Mouse (Mus musculus): ENCODE measurements around the gene Calm5.
A peak's percentile ranks its signal among the peaks of the same experiment; 100 is the strongest.
"Not testable (repeated sequence)": the region's sequence is repeated elsewhere in the genome, so short reads cannot be mapped to it uniquely, and the experiment has no call there.

Calm5 gene

DNA sequence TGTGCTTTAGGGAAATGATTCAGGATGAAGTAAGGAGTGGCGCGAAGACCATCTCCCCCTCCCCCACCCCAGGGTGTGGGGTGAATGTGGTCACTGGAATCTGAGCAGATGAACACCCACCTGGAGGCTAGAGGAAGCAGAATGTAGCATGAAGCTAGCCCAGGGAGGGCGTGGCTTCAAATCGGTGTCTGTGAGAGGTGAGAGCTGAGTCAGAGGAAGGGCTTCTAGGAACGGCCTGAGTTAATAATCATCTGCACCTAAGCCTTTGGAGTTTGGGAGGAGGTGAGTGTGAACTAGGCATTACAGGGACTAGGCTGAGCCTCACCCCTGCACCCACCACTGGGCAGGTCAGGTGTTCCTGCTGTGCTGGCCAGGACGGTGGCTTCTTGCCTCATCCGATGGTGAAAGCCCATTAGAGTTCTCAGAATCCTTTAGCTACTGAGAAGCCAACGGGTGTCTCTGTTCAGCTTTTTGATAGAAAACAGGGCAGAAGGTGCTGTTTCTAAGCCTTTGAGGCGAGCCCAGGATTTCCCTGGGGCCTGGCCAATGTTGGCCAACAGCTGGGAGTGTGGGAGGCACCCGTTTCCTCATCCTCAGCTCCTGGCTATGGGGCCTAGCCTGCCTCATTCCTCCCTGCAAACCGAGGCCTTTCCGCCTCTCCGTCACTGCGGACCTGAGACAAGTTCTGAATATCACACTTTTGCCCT, 11.8 kb downstream of the Calm5 start:
- DNase-seq (ENCODE audit: low read depth, low spot score) = no peak

DNA sequence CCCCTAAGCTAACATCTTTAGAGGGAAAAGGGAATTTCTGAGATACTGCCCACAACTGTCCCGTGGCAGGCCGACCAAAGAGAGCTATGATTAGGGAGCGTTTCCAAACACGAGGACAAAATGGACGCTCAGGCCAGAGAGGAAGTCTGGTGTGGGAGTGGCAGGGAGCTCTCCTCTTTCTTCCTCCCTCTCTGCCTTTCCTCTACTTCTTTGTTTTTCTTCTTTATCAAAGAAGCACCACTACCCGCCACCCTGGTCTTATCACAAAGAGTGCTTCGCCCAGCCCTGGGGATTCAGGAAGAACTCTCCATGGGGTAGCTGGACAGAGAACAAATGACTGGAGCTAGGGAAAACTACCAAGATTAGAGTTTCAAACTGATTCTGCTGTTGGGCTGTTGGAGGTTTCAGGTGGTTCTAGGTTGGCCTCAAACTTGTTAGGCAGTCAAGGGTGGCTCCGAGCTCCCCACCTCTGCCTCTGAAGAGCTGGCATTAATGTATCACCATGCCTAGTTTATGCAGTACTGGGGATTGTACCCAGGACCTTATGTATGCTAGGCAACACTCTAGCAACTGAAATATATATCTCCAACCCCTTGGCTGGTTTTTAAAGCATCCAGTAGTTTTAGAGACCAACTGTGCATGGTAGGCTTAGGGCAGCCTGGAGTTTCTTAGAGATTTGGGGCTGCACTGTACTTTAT, 12.5 kb downstream of the Calm5 start:
- no peak for DNase-seq (ENCODE audit: low read depth, low spot score)

- DNase-seq (ENCODE audit: low read depth, low spot score) = no peak
These were observed 13.2 kb downstream of the Calm5 start for GRCm38 (mm10) chr13:3867158-3867557.

GRCm38 (mm10) chr13:3869901-3870300, 15.9 kb downstream of the Calm5 start:
- DNase-seq (ENCODE audit: low read depth, low spot score) = no peak

- no peak for DNase-seq (ENCODE audit: low read depth, low spot score)
These were observed 18.9 kb downstream of the Calm5 start for GRCm38 (mm10) chr13:3872832-3873231.

DNA sequence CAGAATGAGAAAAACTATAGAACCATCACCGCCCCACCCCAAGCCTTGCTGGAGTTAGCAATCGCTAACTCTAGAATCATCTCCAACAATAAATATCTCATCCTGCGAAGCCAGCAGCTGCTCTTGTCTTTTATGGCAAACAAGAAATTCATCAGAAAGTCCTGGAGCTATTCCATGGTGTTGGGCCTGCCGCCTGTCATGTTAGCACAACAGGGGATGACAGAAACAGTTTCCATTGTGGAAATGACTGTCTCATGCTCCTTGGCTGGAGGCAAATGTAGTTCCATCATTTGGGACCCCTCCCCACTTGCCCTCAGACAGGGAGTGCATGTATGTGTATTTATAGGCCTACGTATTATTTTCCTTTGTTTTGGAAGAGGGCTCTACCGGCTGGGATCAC, 22.5 kb downstream of the Calm5 start:
- no peak for DNase-seq (ENCODE audit: low read depth, low spot score)

- DNase-seq (ENCODE audit: low read depth, low spot score) = no peak
These were observed 23.2 kb downstream of the Calm5 start for GRCm38 (mm10) chr13:3877185-3877584.

DNA sequence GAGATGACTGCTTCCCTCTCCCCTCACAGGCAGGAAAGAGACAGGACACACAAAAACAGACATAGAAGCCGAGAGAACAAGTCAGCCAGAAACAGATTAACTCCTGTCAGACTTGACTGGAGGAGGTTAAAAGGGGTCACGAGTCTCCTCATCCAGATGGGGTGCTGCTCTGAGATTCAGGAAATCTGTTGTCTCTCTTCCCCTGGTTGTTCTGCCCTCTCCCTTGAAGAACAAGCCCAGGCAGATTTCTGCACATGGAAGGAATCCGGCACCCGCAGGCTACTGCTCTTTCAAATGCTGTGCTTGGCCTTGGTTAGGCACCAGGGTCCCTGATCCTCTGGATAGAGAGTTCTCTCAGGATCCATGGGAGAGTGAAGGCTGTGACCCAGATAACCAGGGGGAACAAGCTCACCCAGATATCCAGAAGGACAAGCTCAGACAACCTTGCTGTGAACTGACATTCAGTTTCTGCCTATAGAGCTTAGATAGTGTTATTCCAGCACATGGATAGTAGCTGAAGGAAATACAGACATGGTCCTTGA, 23.8 kb downstream of the Calm5 start:
- no peak for DNase-seq (ENCODE audit: low read depth, low spot score)

GRCm38 (mm10) chr13:3886663-3887062, 32.7 kb downstream of the Calm5 start:
- DNase-seq (ENCODE audit: low read depth, low spot score) = no peak

DNA sequence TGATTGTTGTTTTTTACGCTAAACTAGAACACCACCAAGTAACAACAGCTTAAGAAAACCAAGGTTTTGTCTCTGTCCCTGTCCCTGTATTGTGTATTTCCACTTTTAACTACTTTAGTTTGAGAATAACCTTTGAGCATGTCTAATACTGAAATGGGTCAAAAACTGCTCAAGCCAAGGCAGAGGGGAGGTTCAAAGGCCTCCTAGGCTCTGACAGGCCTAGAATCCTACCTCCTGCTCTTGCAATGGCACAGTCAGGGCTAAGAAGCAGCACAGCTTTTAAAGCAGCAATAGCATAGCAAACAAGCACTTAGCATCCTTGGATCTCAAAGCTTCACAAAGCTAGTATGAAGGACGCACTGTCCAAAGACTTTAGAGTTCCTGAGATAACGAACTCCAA, 35.1 kb downstream of the Calm5 start:
- DNase-seq (ENCODE audit: low read depth, low spot score) = no peak

GRCm38 (mm10) chr13:3890061-3890460, 36.1 kb downstream of the Calm5 start:
- no peak for DNase-seq (ENCODE audit: low read depth, low spot score)

DNA sequence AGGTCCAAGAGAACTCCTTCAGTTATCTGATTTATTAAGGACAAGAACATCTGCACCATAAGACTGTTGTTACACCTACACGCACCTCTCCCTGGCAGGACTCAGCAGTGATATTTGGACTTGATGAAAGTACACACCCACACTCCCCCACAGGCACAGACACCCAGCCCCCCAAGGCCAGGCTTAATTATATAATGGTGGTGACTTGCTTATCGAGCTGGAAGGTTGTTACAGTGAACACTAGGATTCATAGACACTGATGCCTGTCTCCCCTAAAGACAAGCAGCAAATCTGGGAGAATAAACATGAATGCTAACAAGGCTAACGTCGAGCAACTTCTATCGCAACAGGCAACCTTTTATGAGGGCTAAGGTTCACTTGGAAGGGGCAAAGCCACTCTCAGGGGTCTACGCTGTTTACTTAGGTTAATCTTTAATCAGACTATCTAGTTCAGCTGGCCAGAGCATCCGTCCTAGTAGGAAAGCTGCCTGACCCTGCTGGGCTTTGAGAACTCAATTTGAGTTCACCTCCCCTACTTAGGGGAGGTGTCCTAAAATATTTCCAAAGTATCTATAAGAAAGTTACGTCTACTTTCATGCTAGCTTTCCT, 37.6 kb downstream of the Calm5 start:
- no peak for DNase-seq (ENCODE audit: low read depth, low spot score)

- no peak for DNase-seq (ENCODE audit: low read depth, low spot score)
These were observed 38.6 kb downstream of the Calm5 start for GRCm38 (mm10) chr13:3892601-3893000.

GRCm38 (mm10) chr13:3893126-3893734, 39.3 kb downstream of the Calm5 start:
- peak; percentile 58 for DNase-seq (ENCODE audit: low read depth, low spot score)

- DNase-seq (ENCODE audit: low read depth, low spot score) = no peak
These were observed 40.6 kb downstream of the Calm5 start for GRCm38 (mm10) chr13:3894549-3894948.

GRCm38 (mm10) chr13:3895397-3895980, 41.5 kb downstream of the Calm5 start:
- DNase-seq (ENCODE audit: low read depth, low spot score) = no peak

DNA sequence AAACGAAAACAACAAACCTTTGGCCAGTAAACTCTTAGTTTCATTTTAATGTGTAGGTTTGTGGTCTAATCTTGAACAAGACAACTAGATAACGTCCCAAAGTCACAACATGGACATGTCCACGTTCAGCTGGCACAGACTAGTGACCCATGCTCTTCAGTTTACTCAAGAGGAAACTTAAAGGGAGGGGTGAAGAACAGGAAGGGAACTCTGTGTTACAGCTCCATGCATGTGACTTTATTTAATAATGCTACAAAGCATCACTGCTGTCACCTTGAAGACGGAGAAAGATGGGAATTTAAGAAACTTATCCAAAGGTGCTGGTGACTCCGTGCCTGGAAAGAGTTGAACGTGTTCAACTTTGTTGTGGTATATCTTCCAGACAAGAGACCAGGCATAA, 42.1 kb downstream of the Calm5 start:
- no peak for DNase-seq (ENCODE audit: low read depth, low spot score)

- DNase-seq (ENCODE audit: low read depth, low spot score) = peak; percentile 54
These were observed 42.9 kb downstream of the Calm5 start for GRCm38 (mm10) chr13:3896913-3897312.

- not testable (repeated sequence) for DNase-seq (ENCODE audit: low read depth, low spot score)
These were observed 44.2 kb downstream of the Calm5 start for GRCm38 (mm10) chr13:3898202-3898601.

GRCm38 (mm10) chr13:3899301-3899700, 45.3 kb downstream of the Calm5 start:
- no peak for DNase-seq (ENCODE audit: low read depth, low spot score)

All from retina, postnatal 7 days (tissue).